Mouse (Mus musculus) heart, postnatal 10 days (tissue): ENCODE data around the gene Coq9. TPM values are rescaled to one million over a fixed set of nuclear protein-coding genes. Genes with fewer than 3 reads are reported as not detected.

ENCODE experiments used
- DNase-seq, 2 experiments: peaks; one replicate each; pipeline ENCODE4 v3.0.0; 2021
- intact Hi-C: fragments of 180-260 bp; cut with DNase I; formaldehyde crosslinking; loops from one replicate; pipeline ENCODE4 v1.15.1; 2025
- total RNA-seq, 2 experiments: library from RNA; stranded (reverse); gene quantifications; 2 replicates each; pipeline ENCODE4 v1.2.3; 2021

Coq9 gene
- total RNA-seq, 2 experiments from 2014 or later: 332 to 338 TPM

DNA sequence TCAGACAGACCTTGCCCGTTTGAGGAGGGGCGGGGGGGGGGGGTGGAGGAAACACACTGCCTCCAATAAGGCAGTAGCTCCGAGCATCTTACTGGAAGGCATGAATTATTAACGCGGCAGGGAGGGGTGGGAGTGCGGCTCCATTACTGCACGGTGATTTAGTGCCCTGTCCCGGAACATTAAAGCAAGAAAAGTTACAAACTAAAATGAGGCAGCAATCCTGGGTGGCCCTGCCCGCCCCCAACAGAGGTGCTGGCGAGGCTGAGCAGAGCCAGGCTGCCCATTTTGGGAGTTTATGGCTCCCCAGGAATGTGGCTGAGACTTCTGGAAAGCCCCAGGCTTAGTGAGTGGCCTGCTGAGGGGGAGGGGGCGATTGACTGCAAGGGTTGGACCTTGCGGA lies 65.6 kb downstream of the Coq9 start:
- no peak for DNase-seq
- intact Hi-C loops: no loop called here

Other genes with a start within 250 kb of the Coq9 start
- gene Rspry1, start 236.4 kb upstream of the Coq9 start, total RNA-seq: 10 to 100 TPM; 14.5 to 16.1 TPM
- 10 to 100 TPM; 20.9 to 27.0 TPM for gene Fam192a, start 236.3 kb upstream of the Coq9 start, total RNA-seq
- 100 to 1,000 TPM; 107 to 110 TPM for gene Arl2bp, start 171.7 kb upstream of the Coq9 start, total RNA-seq
- 1 to 10 TPM in 1 of 2 experiments, under 1 TPM in 1; 0.72 to 1.1 TPM for gene Pllp, start 142.0 kb upstream of the Coq9 start, total RNA-seq
- gene Ccl22, start 92.7 kb upstream of the Coq9 start, total RNA-seq: not detected
- gene Cx3cl1, start 66.3 kb upstream of the Coq9 start, total RNA-seq: 1 to 10 TPM; 3.4 to 3.9 TPM
- gene Ccl17, start 27.9 kb upstream of the Coq9 start, total RNA-seq: not detected
- gene Ciapin1, start within 50 bp of the Coq9 start, total RNA-seq: 10 to 100 TPM; 74.8 to 87.7 TPM
- gene Polr2c, start 19.1 kb downstream of the Coq9 start, total RNA-seq: 10 to 100 TPM; 61.5 to 63.6 TPM
- gene Dok4, start 38.0 kb downstream of the Coq9 start, total RNA-seq: 10 to 100 TPM; 34.2 to 44.2 TPM
- gene Ccdc102a, start 79.8 kb downstream of the Coq9 start, total RNA-seq: 10 to 100 TPM; 15.3 to 16.0 TPM
- under 1 TPM; 0.31 to 0.42 TPM for gene Adgrg5, start 85.4 kb downstream of the Coq9 start, total RNA-seq
- 10 to 100 TPM; 36.6 to 61.8 TPM for gene Adgrg1, start 136.4 kb downstream of the Coq9 start, total RNA-seq
- gene Adgrg3, start 179.4 kb downstream of the Coq9 start, total RNA-seq: 1 to 10 TPM; 2.0 to 3.4 TPM
- not detected for gene Drc7, start 216.8 kb downstream of the Coq9 start, total RNA-seq
- 1 to 10 TPM; 9.3 TPM for gene Katnb1, start 242.9 kb downstream of the Coq9 start, total RNA-seq